Mouse (Mus musculus): ENCODE results near the gene Cacna1h. TPM values are rescaled to one million over a fixed set of nuclear protein-coding genes. Genes with fewer than 3 reads are reported as not detected.

Gene Cacna1h
- total RNA-seq, 4 experiments from 2014 or later, result 117 to 206 (median 157) TPM

Other genes with a start within 250 kb of the Cacna1h start
- gene BC003965, start 249.2 kb downstream of the Cacna1h start, total RNA-seq (2022), result 10 to 100 TPM; 18.4 to 21.7 (median 20.9) TPM
- gene Unkl, start 245.4 kb downstream of the Cacna1h start, total RNA-seq (2022), result 10 to 100 TPM; 18.4 to 36.4 (median 26.2) TPM
- gene Gnptg, start 193.7 kb downstream of the Cacna1h start, total RNA-seq (2022), result 10 to 100 TPM; 48.9 to 57.3 (median 52.2) TPM
- 10 to 100 TPM; 23.4 to 35.5 (median 30.3) TPM for gene Tsr3, start 193.6 kb downstream of the Cacna1h start, total RNA-seq (2022)
- 10 to 100 TPM; 12.8 to 44.5 (median 22.1) TPM for gene Baiap3, start 177.4 kb downstream of the Cacna1h start, total RNA-seq (2022)
- gene Ube2i, start 159.2 kb downstream of the Cacna1h start, total RNA-seq (2022), result 100 to 1,000 TPM; 249 to 283 (median 265) TPM
- gene Prss34, start 135.4 kb downstream of the Cacna1h start, total RNA-seq (2022), result under 1 TPM in 3 of 4 experiments, not detected in 1; 0.31 to 0.56 (median 0.41) TPM
- gene Prss28, start 125.1 kb downstream of the Cacna1h start, total RNA-seq (2022), result not detected
- gene Prss29, start 115.1 kb downstream of the Cacna1h start, total RNA-seq (2022), result not detected
- gene Tpsab1, start 88.2 kb downstream of the Cacna1h start, total RNA-seq (2022), result 1 to 10 TPM in 1 of 4 experiments, under 1 TPM in 2, not detected in 1; 0.43 to 1.1 (median 0.59) TPM
- 1 to 10 TPM; 1.9 to 4.4 (median 2.4) TPM for gene Tpsb2, start 67.5 kb downstream of the Cacna1h start, total RNA-seq (2022)
- not detected for gene Tpsg1, start 64.5 kb downstream of the Cacna1h start, total RNA-seq (2022)
- gene Tekt4, start 20.8 kb upstream of the Cacna1h start, total RNA-seq (2022), result under 1 TPM in 2 of 4 experiments, not detected in 2; 0.23 to 0.45 TPM
- 1 to 10 TPM; 1.0 to 1.4 (median 1.2) TPM for gene Sstr5, start 63.5 kb upstream of the Cacna1h start, total RNA-seq (2022)
- 1 to 10 TPM in 3 of 4 experiments, under 1 TPM in 1; 0.92 to 2.6 (median 1.2) TPM for gene Sox8, start 136.9 kb upstream of the Cacna1h start, total RNA-seq (2022)
- gene Lmf1, start 145.3 kb upstream of the Cacna1h start, total RNA-seq (2022), result 10 to 100 TPM; 36.0 to 39.9 (median 38.2) TPM